Mouse (Mus musculus): ENCODE measurements at regions not wholly inside any gene's neighbourhood (a gene's known extent, or its start where the extent isn't known, plus 50 kb on each side); places are given as distances from the start of the nearest gene placed in this dataset.

DNA sequence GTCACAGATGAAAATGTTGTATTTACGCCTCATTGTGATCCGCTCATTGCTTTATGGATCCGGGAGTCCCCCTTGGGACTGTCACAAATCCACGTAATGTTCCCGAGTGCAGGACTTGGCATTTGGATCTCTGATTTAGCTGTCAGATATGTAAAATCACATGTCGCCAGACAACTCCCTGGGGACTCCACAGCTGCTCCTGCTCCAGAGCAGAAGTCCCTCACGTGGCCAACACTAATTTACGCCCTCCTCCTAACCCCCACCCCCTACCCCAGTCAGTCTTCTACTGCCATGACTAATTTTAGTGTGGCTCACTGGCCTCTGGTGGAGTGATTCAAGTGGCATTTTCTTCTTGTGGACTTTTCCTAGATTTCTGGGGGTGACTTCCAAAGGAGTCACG, 348.9 kb downstream of the Cd83 start:
- TF ChIP-seq GATA1 (IDR thresholded peaks at IDR 0.05; ENCODE audit: low read length) (no peak), TAL1 (IDR thresholded peaks at IDR 0.05; ENCODE audit: low read length) (no peak)

Measured in erythroblast, embryonic 14.5 days (primary cell).